Mouse (Mus musculus): ENCODE results near the gene Dnajb12.
A peak's percentile ranks its signal among the peaks of the same experiment; 100 is the strongest.
"Not testable (repeated sequence)": the region's sequence is repeated elsewhere in the genome, so short reads cannot be mapped to it uniquely, and the experiment has no call there.

Dnajb12 gene

GRCm38 (mm10) chr10:59873206-59873605, 6.2 kb upstream of the Dnajb12 start:
- no peak for DNase-seq

- DNase-seq = no peak
These were observed 5.7 kb upstream of the Dnajb12 start for GRCm38 (mm10) chr10:59873613-59874012.

GRCm38 (mm10) chr10:59875396-59875795, 4.0 kb upstream of the Dnajb12 start:
- no peak for DNase-seq

- not testable (repeated sequence) for DNase-seq
These were observed 2.7 kb upstream of the Dnajb12 start for GRCm38 (mm10) chr10:59876698-59877097.

- DNase-seq = no peak
These were observed 1.8 kb upstream of the Dnajb12 start for GRCm38 (mm10) chr10:59877421-59878117.

- no peak for DNase-seq
These were observed 533 bp upstream of the Dnajb12 start for GRCm38 (mm10) chr10:59878823-59879222.

GRCm38 (mm10) chr10:59880029-59880386, 652 bp downstream of the Dnajb12 start:
- no peak for DNase-seq

- DNase-seq = no peak
These were observed 1.5 kb downstream of the Dnajb12 start for GRCm38 (mm10) chr10:59880837-59881236.

- DNase-seq = no peak
These were observed 5.2 kb downstream of the Dnajb12 start for GRCm38 (mm10) chr10:59884327-59885173.

- no peak for DNase-seq
These were observed 6.1 kb downstream of the Dnajb12 start for GRCm38 (mm10) chr10:59885174-59886080.

GRCm38 (mm10) chr10:59886081-59886466, 6.7 kb downstream of the Dnajb12 start:
- no peak for DNase-seq

- no peak for DNase-seq
These were observed 8.1 kb downstream of the Dnajb12 start for GRCm38 (mm10) chr10:59887432-59887831.

- no peak for DNase-seq
These were observed 10.0 kb downstream of the Dnajb12 start for GRCm38 (mm10) chr10:59889339-59889738.

- no peak for DNase-seq
These were observed 10.8 kb downstream of the Dnajb12 start for GRCm38 (mm10) chr10:59889953-59890751.

- DNase-seq = peak; percentile 65
These were observed 13.6 kb downstream of the Dnajb12 start for GRCm38 (mm10) chr10:59892977-59893376.

GRCm38 (mm10) chr10:59894251-59895160, 15.2 kb downstream of the Dnajb12 start:
- DNase-seq = no peak

- DNase-seq = no peak
These were observed 16.3 kb downstream of the Dnajb12 start for GRCm38 (mm10) chr10:59895460-59896186.

GRCm38 (mm10) chr10:59896211-59896610, 16.9 kb downstream of the Dnajb12 start:
- no peak for DNase-seq

GRCm38 (mm10) chr10:59896911-59897331, 17.6 kb downstream of the Dnajb12 start:
- no peak for DNase-seq

- DNase-seq = no peak
These were observed 18.2 kb downstream of the Dnajb12 start for GRCm38 (mm10) chr10:59897511-59897910.

Measured in cerebellum, adult 11 months (tissue).